Mouse (Mus musculus) adipocyte (in vitro differentiated cells): ENCODE measurements around the gene Plekha7.

Source experiments
- DNase-seq: peaks from one replicate; pipeline ENCODE4 v3.0.0-alpha.2; 2016; ENCODE audit warnings: low spot score

Gene Plekha7

DNA sequence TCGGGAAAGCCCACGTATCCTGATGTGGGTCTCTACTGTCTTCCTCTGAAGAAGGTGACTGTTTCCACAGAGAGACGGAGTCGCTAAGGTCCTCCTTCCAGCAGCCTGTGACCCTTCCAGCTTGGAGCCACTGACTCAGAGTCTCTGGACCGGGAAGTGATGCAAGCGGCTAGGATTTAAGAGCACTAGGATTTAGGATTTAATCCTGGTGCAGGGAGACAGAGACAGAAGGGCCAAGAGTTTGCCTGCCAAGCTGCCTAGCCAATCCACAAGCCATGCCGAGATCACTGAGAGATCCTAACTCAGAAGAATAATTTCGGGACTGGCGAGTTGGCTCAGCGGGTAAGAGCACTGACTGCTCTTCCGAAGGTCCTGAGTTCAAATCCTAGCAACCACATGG is 59.6 kb downstream of the Plekha7 start:
- DNase-seq = no peak

DNA sequence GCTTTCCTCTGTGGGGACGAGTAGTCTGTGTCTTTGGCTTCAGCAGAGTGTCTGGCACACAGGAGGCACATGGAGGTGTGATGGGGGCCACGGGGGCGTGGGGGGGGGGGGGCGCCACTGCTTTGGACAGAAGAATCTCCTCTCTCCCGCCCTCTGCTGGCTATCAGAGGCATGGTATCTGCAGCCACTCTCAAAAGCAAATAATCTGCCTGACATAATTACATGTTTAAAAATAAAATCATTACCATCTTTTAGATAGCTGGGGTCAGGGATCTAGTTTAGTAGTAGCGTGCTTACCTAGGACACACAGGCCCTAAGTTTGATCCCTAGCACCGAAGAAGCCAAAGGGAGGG is 60.8 kb downstream of the Plekha7 start:
- no peak for DNase-seq

DNA sequence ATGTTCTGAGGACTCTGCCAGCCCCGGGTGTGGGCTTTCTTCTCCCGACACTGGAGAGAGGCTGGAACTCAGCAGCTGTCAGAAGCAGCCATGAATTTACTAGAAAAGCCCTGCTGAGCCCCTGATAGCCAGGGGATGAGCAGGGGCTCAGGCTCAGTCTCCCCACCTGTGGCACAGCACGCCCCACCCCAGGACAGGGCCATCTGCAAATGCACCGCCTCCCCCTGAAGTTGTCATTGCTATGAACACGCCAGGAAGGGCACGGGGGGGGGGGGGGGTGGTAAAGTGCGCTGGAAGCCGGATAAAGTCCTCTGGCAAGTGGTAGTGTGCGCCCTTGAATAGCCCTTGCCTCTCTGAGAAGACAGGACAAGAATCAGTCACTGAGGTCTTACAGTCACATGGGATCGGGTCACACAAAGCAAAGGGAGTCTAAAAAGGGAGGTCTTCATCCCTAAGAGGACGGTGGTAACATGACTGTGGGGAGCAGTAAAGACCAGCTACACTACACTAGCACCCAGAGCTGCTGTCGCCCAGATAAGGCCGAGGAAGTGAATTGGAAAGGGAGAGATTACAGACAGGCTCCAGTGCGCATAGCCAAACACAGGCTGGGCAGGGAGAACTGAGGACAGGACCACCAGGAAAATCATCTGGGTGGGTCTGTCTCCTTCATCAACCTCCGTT is 61.3 kb downstream of the Plekha7 start:
- no peak for DNase-seq

DNA sequence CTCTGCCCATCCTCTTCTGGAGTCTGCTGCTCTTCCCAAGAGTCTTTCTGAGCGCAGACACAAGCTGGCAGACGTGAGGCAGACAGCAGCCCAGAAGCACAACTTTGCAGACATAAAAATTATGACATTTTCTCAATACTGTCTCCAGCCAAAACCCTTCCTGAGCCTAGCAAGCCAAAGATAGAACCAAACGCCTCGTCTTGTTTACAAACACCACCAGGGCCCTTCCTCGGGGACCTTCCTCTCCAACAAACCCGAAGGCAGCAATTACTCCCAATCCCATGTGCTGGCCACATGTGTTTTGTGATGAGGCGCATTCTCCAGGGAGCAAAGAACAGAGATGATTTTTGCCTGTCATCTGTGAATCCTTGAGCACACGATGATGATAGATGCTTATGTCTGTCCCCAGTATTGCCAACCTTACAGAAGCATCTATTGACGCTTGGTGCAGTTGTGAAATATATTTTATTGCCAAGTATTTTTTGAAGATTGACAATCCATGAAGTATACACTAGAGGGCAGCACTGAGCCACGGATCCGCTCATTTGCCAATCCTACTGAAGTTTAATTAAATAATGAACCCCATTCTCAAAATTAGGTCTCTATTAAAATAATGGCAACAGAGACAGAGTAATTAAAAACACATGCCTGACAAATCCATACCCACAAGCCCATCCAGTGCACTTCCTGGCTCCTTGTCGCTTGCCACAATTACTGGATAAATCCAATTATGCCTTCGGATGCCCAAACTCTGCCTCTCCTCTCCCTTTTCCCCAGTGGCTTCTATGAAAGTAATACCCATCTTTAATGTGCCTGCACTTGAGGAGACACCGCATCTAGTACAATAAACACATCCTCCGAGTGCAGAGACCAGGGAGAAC is 62.1 kb downstream of the Plekha7 start:
- DNase-seq = peak; percentile 33

DNA sequence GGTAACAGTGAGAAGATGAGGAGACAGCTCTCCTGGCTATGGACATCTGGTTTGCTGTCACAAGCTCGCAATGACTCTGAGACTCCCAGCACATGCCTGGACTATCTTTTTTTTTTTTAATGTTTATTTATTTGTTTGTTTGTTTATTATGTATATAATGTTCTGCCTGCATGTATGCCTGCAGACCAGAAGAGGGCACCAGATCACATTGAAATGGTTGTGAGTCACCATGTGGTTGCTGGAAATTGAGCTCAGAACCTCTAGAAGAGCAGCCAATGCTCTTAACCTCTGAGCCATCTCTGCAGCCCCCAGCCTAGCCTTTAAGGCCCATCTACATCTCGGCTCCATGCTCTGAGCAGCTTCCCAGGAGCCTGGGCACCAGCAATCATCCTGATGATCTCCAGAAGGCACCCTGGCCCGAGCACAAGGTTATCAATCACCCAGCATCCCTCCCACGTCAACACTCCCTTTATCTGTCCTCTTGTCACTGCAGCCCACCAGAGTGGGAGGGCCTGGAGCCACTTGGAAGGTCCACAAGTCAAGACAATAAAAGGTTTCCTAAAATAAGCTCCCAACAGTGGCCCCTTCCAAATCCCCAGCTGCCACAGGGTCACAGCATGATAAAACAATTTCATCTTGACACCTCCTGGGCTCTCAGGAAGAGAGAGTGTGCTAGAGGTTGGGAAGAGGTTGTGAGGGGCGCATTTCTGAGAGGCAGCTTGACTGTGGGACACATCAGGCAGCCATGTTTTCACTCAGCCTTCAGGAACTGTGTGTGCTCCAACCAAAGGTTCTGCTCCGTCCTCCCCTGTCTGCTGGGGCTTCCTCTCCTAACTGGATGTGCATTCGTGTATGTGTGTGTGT is 63.6 kb downstream of the Plekha7 start:
- peak; percentile 3 for DNase-seq

DNA sequence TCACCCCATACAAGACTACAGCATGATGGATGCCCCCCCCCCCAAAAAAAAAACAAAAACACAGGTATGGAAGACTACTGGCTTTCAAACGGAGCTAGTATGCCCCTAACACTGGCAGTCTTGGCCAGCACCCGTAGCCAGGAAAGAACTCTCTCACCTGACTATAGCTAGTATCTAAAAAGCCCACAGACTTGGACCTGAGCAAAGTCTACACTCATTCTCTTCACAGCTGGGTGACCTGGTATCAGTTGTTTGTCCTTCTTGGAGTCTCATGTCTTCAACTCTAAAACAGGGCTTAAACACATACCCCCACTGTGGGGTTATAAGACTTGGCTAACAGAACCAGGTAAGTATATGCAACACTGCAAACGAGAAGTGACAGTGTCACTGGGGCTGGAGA is 65.4 kb downstream of the Plekha7 start:
- DNase-seq = no peak

DNA sequence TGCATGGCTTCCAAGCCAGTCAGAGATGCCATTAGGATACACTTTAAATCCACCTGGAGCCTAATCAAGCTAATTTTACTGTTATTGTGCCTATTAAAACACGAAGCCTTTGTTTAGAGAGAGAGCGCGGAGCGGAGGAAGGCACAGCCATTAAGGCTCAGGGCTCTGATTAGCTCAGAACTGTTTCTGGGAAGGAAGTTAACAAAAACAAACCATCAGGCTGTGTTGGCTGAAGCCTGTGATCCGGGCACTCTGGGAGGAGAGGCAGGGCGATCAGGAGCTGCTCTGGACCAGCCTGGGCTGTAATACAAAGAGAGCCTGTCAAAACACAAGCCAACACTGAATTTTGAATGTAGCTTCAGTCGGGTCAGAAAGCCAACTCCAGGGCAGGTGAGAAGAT is 66.6 kb downstream of the Plekha7 start:
- no peak for DNase-seq

DNA sequence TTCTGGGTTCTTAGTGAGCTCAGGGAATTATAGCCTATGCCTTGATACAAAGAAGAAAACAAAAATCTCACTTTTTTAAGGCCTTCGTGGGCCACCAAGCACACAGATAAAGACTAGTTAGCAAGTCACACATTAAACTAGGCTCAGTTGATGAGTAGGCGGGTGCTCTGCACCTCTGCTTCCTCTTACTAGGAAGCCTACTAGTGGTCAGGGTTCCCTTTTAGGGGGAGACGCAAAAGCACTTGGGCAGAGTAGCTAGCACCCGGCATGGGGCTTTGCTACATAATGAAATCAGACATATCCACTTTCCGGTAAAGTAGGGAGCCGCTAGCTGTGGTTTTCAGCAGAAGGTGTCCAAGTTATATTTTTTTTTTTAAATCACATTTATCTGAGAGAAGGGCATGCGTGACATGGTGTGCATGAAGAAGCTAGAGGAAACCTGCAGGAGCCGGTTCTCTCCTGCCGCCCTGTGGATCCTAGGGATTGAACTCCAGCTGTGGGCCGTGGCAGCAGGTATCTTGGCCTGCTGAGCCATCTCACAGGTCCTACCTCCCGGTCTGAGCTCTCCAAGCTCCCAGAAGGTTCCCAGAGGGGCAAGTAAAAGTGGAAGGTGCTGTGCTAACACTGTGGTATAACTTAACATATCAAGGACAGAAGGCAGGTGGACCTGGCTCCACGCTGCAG is 67.2 kb downstream of the Plekha7 start:
- no peak for DNase-seq

DNA sequence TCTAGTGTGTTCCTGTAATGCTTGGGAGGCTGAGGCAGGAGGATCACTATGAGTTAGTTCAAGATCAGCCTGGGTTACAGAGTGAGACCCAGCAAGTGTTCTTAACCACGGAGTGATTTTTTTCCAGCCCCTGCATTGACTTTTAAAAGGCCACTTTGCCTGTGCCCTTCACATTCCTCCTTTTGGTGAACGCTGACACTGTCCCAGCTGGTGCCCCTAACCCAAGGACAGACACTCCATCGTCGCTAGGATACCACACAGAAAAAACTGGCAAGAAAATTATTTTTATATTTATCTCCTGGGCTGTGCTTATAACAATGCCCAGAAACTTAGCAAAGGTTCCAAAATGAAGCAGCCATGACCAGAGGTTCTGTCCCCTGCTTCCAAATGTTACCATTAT is 67.8 kb downstream of the Plekha7 start:
- DNase-seq = no peak

DNA sequence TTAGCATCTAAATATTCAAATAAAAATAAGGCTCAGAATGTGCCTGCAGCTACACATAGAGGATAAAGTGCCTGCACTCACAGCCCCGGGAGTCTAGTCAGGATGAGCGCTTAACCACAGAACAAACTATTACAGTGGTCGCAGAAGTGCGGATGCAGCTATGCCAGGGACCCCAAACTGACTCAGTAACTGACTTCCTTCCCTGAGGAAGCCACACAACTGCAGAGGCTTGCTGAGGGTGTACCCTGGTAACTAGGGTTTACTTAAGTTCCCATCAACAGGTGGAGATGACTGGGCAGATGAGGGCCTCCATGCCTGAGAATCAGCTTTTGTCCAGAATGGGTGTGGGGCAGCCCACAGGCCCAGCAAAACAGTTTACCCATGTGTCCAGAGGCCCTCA is 69.9 kb downstream of the Plekha7 start:
- DNase-seq = no peak

DNA sequence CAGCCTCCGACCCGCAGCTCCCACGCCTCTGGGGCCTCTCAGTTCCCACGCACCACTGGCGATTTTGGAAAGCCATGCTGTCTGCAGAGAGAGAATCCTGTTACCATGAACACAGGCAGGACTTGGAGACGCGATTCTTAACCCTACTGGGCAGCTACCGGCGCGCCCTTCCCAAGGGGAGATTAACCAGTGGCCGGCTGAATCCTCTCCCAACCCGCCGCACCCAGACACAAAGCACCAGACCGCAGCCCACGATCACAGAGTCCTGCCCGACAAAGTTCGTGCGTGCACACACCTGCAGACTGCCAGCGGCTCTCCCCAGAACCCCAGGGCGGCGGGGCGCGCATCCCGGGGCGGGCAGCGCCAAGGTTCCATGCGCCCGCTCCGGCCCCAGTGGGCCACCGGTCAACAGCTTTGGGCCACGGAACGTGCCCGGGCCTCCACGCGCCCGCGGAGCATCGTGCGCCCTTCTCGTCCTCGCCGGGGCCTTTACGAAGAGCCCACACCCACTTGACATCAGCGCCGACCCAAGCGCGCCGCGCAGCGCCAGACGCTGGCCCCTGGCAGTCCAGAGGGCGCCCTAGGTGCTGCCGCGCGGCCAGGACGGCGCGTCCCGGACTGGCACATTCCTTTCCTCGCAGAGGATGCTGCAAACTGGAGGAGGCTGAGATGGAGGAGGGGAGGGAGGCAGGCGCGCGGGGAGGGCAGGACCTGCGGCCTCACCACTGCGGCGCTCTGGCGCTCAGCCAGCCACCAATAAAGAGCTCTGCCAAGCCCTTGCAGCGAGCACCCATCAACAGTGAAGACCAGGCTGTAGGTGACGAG is 70.8 kb downstream of the Plekha7 start:
- no peak for DNase-seq

DNA sequence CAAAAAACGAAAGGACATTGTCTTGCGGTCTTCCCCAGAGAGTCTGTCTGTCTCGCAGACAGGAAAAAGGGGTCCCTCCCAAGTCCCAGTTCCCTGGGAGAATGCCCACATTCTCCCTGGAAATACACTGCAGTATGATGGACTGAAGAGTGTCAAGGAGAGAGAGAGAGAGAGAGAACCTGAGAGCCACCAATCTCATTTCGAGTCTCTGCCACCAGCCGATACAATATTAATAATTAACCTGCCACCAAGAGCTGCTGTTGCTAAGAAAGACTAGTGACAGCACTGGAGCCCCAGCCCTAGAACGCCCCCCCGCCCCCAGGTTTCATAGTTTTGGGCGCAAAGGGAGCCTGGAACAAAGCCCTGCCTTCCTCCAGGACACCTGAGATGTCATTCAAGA is 71.6 kb downstream of the Plekha7 start:
- DNase-seq = no peak

DNA sequence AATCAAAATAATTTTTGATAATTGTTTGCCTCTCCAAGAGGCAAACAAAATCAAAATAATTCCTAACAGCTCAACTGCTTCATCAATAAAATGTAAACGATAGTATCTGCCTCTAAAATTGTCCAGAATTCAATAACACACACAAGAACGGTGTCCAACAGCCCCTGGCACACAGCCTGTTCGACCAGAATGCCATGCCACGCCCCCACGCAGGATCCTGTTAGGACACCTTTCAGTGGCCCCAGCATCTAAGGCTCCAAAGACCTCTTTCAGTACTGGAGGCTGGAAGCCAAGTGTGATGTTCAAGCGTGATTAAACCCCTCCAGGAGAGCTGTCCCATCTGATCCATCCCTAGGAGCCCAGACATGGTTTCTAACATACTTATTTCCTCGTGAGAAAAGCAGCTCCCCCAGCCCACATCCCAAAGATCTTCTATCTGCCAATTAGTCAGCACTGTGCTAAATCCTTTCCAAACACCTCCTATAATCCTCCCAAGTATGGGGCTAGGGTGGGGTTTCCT is 73.8 kb downstream of the Plekha7 start:
- DNase-seq = no peak

DNA sequence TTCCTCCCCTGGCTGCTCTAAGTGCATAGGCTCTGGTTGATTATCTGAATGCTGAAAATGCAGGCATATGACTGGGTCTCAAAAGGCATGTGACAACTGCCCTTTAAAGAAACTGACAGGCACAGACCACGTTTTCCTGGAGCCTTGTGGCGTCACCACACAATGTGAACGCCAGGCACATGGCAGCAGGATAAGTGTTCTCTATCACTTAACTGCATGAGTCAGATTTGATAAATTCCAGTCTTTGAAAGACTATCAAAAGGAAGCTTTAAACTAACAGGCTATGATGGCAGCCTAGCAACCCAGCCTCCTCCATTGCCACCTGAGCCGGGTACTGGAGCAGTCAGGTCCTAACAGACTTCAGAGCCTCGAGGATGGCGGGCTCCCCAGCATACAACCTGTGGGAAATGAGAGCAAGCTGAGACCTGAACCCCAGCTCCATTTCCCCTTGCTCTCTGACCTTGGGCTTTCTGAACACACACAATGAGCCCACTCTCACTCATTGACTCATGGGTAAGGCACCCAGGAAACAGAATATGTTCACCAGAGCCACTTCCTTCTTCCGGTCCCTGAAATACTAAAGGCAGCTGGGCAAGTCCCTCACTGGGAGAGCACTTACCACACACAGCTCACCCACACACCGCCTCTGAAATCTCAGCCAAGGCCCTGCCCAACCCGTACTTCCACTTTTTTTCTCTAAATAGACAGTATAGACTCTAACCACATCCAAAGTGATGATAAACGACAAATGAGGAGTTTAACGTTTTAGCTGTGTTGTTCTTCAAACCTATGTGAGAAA is 77.2 kb downstream of the Plekha7 start:
- no peak for DNase-seq

DNA sequence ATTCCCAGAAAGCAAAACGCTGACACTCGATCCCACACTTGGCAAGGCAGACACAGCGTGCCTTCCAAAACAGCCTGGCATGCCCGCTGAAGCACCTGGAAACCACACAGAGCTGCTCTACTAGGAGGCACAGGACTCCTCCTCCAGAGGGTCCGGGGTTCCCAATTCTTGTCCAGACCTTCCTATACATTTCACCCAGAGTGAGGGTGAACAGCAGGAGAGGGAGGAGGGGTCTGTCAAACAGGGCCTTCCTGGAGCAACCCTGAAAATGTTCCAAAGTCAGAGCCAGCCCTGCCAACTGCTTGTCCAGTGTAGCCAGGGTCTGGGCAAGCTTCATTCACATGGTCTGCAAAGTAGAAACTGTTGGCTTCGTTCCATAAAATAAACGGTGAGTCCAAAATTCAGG is 81.3 kb downstream of the Plekha7 start:
- DNase-seq = no peak

DNA sequence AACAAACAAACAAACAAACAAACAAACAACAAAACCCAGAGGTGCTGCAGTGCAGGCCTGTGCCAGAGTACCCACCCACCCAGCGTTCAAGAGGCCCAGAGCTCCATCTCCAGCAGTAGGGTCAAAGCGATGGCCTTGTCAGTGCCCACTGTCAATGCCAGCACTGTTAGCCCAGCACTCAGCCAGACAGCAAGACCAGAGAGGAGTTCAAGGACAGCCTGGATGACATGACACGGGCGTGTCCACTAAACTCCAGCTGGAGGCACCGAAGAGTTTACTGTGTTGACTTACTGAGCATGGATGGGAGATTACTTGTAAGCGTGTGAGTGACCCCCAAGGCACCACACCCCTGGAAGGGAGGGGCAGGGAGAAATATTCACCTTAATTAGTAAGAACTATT is 81.9 kb downstream of the Plekha7 start:
- DNase-seq = no peak

DNA sequence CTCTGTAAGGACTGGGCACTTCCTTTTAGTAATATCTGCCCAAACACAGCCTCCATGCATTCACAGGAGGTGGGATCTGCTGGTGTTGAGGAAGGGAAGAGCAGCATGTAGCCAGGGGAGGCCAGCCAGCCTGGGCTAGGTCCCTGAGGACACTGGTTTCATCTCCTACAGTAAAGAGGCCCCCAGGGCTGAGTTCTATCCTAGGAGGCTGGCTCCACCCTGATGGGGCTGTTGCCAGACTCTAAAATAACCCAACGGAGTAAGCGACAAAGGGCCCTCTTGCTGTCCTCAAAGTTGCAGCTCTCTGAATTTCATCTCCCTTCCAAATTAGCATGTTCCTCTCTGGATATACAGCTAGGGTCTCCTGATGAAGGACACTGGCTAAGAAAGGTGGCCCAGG is 83.6 kb downstream of the Plekha7 start:
- no peak for DNase-seq

DNA sequence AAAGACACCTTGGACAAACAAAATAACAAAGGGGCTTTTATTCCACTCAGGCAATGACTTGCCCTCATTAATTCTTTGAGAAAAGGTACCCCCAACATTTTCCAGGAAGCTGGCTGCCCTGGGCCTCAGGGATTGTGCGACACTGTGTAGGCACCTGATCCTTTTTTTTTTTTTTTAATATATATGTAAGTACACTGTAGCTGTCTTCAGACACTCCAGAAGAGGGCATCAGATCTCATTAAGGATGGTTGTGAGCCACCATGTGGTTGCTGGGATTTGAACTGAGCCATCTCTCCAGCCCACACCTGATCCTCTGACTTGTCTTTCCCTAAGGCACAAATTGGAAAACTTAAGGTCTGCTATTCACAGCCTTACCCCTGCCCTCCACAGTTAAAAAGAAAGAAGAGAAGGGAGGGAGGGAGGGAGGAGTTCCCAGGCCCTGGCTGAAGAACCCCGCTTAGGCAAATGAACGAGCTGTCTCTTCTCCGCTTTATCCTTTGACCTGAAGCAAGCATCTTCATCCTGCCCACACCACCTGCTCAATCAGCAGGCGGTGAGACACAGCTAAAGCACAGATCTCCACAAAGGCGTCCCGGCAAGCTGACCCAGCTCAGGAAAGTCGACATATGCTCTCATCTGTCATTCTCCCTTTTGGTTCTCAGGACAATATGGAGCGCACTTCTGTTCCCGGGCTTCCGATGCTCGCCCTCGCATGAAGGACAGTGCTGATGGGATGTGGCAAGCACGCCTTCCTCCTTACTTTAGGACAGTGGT is 85.0 kb downstream of the Plekha7 start:
- no peak for DNase-seq

DNA sequence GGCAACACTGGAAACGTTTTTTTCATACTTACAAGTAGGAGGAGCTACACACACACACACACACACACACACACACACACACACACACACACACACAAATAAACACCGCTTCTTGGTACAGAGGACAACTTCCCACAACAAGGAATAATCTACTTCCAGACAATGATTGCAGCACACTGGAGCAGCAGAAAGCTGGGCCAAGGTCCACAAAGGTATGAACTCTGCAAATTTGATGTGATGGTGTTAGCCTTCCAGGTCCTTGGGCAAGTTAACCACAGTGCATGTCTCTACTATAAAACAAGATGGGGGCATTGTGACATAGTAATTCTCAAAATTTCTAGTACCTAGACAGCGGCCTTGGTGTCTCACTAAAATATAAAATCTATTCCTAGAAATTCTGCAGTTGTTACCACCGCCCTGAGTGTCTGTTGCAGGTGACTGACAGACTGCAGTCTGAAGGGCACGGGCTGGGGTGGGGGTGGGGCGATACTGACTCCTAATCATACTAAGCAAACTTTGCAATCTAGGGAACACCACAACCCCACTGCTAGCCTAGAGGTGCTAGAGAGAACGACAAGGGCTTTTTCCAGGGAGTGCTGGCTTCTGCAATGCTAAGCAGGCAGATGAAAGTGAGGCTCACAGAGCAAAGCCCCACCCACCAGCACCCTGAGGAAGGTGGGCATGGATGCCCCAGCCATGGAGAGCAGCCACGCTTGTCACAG is 85.7 kb downstream of the Plekha7 start:
- no peak for DNase-seq
